Mouse (Mus musculus): Measurements from ENCODE around the gene Agpat2.

DNA sequence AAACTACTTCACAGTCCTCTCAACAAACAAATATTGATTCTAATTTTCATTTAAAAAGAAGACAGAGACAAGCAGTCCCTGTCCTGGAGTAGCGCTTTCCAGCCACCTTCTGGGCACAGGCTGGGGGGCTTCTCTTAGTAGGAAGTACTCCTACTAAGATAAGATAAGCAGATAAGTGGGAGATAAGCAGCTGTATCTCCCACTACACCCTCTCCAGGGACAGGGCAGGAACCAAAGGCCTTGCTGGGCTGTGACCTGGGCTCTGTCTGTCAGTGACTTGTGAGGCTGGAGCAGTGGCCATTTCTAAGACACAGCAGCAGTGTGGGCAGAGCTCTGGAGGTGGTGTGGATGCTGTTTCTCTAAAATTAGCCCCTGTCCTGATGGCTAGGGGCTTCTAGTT, 28.8 kb downstream of the Agpat2 start:
- TF ChIP-seq CTCF (IDR thresholded peaks at IDR 0.05; ENCODE audit: low read depth) (no peak), EP300 (IDR thresholded peaks at IDR 0.05; ENCODE audit: low read depth) (no peak)
